Mouse (Mus musculus) urinary bladder, postnatal 36 days (tissue): ENCODE data around the gene Adh6a.
A peak's percentile ranks its signal among the peaks of the same experiment; 100 is the strongest.

Source experiments
- DNase-seq, 2 experiments: peaks; one replicate each; pipeline ENCODE4 v3.0.0; 2022; ENCODE audit warnings: low spot score in 2 of 2, mixed read lengths in 1 of 2

Adh6a gene

GRCm38 (mm10) chr3:138312965-138313364 is at the start of gene Adh6a:
TSS of gene Adh6a (plus strand) at chr3:138313286.
- DNase-seq, result no peak

- DNase-seq, result no peak
Observed at GRCm38 (mm10) chr3:138264648-138265047, 48.4 kb upstream of the Adh6a start.

- peak in 1 of 2 experiments; percentile 30 for DNase-seq
Observed at GRCm38 (mm10) chr3:138270507-138270906, 42.6 kb upstream of the Adh6a start.

- DNase-seq, result no peak
Observed at GRCm38 (mm10) chr3:138271297-138271696, 41.8 kb upstream of the Adh6a start.

- no peak for DNase-seq
Observed at GRCm38 (mm10) chr3:138273080-138273479, 40.0 kb upstream of the Adh6a start.

- no peak for DNase-seq
Observed at GRCm38 (mm10) chr3:138275100-138275499, 38.0 kb upstream of the Adh6a start.

- no peak for DNase-seq
Observed at GRCm38 (mm10) chr3:138282556-138282955, 30.5 kb upstream of the Adh6a start.

DNA sequence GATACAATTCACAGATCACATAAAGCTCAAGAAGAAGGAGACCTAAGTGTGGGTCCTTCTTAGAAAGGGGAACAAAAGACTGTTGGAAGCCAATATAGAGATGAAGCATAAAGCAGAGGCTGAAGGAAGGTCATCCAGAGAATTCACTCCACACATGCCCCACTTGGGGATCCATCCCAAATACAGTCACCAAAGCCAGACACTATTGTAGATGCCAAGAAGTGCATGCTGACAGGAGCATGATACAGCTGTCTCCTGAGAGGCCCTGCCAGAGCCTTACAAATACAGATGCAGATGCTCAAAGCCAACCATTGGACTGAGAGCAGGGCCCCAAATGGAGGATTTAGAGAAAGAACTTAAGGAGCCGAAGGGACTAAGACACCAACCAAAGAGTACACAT is 29.3 kb upstream of the Adh6a start:
- DNase-seq, result no peak

- no peak for DNase-seq
Observed at GRCm38 (mm10) chr3:138285986-138286385, 27.1 kb upstream of the Adh6a start.

DNA sequence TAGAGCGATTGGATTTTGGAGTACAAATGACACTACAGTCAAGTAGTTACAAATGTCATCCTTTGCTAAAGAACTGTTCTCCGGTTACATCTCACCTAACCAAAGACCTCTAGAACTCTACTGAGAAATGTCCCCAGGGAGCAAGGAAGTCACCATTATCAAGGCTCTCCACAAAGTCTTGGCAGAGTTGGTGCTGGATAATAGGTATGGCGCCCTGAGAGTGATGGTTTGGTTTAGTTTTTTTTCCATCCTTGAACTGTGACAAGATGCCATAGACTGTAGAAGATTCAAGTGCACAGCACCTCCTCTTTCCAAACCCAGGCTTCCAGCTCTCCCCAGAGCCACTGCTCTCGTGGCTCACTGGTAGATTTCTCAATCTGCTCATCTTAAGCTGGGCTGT is 25.4 kb upstream of the Adh6a start:
- DNase-seq, result no peak

GRCm38 (mm10) chr3:138290672-138291071 is 22.4 kb upstream of the Adh6a start:
- DNase-seq, result no peak

GRCm38 (mm10) chr3:138291529-138292117 is 21.5 kb upstream of the Adh6a start:
- DNase-seq, result no peak

DNA sequence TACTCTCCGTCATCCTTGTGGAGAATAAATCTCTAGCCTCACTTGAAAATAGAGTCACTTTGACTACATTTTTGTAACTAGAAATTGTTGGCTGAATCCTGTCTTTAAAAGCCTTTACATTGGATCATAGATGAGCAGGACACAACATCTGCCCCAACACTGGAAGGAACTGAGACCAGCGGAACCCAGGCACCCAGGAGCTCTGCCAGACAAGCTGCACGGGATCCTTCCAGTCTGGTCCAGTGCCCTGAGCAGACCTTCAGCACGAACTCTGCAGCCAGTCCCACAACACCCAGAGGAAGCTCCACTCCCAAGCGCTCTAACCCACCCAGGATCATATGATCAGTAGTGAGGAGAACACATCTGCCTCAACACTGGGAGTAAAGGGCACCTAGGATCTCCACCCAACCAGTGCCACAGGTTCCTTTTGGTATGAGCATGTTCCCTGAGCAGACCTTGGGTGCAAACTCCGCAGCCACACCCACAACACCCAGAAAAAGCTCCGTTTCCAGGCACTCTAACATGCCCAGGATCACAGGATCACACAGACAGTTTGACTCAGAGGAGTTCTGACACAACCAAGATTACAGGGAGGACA is 19.7 kb upstream of the Adh6a start:
- no peak for DNase-seq

DNA sequence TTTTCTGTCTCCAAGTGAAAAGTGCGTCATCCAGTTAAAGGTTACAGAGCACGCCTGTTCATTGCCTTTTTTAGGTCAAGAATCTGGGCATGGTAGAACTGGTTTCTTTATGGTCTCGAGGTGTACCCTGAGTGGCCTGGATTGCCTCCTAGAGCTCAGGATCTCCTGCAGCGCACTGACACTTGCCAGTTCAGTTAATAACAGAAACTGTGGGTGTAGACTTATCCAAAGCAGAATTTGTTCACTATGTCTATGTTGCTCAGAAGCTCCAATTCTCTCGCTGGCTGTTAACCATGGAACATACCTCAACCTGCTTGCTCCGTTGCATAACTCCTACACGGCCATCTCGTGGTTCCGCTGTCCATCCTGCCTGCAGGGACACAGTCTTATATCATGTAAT is 13.0 kb upstream of the Adh6a start:
- DNase-seq, result no peak

DNA sequence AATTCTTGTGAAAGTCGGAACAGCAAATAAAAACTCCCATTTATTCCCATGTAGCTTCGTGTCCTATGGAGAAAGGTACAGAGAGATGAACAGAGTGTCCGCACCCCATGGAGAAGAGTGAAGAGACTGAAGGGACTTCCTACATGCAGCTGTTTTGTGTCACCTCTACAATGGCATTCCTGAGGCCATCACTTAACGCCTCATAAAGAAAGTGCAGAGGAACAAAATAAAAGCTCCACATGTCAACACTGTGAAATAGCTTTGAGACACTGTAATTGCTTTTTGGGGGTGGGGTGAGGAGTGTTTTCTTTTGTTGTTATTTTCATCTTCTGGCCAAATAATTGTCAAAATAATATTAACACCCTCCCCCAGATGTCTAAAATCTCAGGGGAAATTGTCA is 10.4 kb upstream of the Adh6a start:
- no peak for DNase-seq

GRCm38 (mm10) chr3:138303771-138304488 is 9.2 kb upstream of the Adh6a start:
- no peak for DNase-seq

DNA sequence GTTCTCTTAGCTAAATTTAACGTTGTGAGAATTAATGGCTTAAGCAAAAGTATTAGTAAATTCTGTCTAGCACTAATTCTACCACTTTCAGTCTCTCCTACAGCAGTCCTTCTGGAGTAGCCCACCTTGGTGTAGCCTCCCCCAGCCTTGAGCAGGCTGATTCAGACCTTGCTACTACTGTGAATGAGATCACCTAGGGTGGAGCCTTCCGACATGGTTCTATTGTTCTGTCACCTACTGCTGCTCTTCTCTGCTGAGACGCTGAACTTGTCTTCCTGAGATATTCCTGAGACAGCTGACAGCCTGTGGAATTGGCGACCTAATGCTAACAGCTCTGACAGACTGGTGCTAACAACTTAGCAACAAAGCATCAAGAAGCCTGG is 8.6 kb upstream of the Adh6a start:
- no peak for DNase-seq

GRCm38 (mm10) chr3:138305486-138306289 is 7.4 kb upstream of the Adh6a start:
- no peak for DNase-seq

DNA sequence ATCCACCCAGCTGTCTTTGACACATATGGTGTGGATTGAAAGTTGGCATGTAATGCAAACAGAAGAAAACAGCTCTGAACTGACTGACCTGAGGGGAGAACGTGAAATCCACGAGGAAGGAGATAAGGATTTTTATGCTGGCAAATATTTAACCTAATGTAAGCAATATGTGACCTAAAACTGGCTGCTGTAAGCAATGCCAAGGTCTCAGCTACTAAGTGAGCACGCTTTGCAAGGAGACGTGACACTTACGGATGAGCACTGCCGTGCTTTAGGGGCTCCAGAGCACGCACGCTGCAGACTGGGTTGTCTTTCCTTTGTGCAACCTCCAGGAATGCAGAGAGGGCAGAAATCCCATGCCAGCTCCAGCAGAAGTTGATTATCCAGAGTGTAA is 6.8 kb upstream of the Adh6a start:
- DNase-seq, result no peak

- no peak for DNase-seq
Observed at GRCm38 (mm10) chr3:138309910-138310309, 3.2 kb upstream of the Adh6a start.

DNA sequence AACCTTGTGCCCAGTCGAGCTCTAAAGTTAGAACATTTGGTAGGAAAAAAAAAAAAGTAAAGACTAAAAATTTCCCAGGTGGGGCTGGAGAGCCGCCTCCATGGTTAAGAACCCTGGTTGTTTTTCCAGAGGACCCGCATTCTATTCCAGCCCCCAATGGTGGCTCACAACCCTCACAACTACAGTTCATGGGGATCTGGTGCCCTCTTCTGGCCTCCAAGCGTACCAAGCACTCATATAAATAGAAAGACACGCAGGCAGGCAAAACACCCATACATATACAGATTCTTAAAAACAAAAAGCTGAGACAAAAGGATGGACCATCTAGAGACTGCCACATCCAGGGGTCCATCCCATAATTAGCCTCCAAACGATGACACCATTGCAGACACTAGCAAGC is 2.1 kb upstream of the Adh6a start:
- no peak for DNase-seq

DNA sequence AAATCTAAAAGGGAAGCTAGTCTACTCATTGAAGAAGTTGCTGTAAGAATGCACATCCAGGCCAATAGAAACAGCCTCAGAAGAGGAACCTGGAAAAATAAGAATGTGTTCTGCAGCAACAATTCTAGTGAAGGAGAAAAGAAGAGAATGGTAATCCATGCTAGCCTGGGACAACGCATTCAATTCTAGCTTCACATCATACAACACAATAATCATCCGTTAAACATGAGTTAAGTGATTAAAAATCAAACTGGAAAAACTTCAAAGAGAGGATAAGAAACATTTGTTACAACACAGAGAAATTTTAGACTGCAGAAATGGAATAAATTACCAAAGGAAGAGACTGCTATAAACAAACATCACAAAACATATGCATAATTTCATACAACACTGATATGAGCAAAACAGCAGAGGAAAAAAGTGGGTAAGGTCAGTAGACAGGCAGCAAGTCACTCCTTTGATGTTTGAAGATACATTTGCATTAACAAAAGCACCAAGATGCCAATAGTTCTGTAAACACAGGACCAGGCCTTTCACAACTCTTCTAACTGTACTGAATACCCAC is 3.9 kb downstream of the Adh6a start:
- no peak for DNase-seq
